Mouse (Mus musculus): ENCODE measurements at regions not wholly inside any gene's neighbourhood (a gene's known extent, or its start where the extent isn't known, plus 50 kb on each side); places are given as distances from the start of the nearest gene placed in this dataset.

DNA sequence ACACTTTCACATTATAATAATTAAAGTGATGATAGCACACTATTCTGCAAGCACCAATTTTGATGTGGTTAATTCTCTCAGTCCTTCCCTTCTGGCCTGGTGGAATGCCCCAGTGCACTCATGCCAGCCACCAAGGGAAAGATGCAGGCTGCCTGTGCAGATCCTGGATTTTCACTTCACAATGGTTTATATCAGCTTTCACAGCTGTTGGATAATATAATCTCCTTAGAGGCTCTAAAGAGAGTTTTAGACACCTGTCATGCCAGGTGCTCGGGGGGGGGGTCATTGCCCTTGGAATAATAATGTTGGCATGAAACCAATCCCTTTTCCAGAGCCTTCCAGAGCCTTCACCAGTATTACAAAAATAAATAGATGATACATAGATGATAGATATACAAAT is 377.1 kb downstream of the Zbbx start:
- H3K9ac ChIP-seq (ENCODE audit: low read depth, low read length) = no peak overlapping the region
- H3K27ac ChIP-seq (ENCODE audit: low read depth, low read length) = no peak overlapping the region
- no peaks in the 10 kb centered on the region for H3K4me1 ChIP-seq (ENCODE audit: control insufficient read depth, insufficient read depth, low read depth, low read length)
- H3K4me3 ChIP-seq (ENCODE audit: low read length) = no peak overlapping the region
- no peaks in the 10 kb centered on the region for H3K36me3 ChIP-seq (ENCODE audit: control insufficient read depth, insufficient read depth, low read length)
- no peaks in the 10 kb centered on the region for H3K9me3 ChIP-seq (ENCODE audit: control insufficient read depth, low read length)
- 58% methylated on average over 1 of the region's 1 CpGs for WGBS
- ATAC-seq = peak; percentile 73; the same call in 1 of the 2 replicates
- H3K4me2 ChIP-seq (ENCODE audit: low read length) = no peak overlapping the region
- no peaks in the 10 kb centered on the region for H3K27me3 ChIP-seq (replicated peaks; ENCODE audit: control insufficient read depth, insufficient read depth, low read length)

GRCm38 (mm10) chr3:74778337-74778736 is 386.5 kb downstream of the Zbbx start:
- WGBS = 85% methylated on average over 5 of the region's 5 CpGs
- Histone ChIP-seq H3K27me3 (replicated peaks; ENCODE audit: control insufficient read depth, insufficient read depth, low read length) (no peaks in the 10 kb centered on the region), H3K9ac (ENCODE audit: low read depth, low read length) (no peak overlapping the region), H3K4me2 (ENCODE audit: low read length) (no peak overlapping the region), H3K27ac (ENCODE audit: low read depth, low read length) (no peak overlapping the region), H3K9me3 (ENCODE audit: control insufficient read depth, low read length) (no peaks in the 10 kb centered on the region), H3K36me3 (ENCODE audit: control insufficient read depth, insufficient read depth, low read length) (no peaks in the 10 kb centered on the region), H3K4me3 (ENCODE audit: low read length) (no peak overlapping the region), H3K4me1 (ENCODE audit: control insufficient read depth, insufficient read depth, low read depth, low read length) (no peaks in the 10 kb centered on the region)
- no peak for ATAC-seq

DNA sequence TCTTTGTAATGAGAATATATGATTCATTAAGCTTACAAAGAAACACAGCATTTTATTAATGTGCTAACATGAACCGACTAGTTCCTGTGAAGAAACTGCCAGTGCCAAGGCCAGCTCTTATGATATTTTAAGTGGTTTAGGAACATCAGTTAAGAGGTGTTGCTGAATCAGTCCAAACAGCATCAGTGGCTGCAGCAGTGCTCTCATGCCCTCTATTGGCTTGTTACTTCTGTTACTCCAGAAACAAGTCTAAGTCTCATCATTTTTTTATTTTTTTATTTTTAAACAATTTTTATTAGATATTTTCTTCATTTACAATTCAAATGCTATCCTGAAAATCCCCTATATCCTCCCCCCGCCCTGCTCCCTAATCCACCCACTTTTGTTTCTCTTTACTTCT is 422.7 kb downstream of the Zbbx start:
- H3K9ac ChIP-seq (ENCODE audit: low read depth, low read length) = no peak overlapping the region
- WGBS = 87% methylated on average over 2 of the region's 2 CpGs
- H3K36me3 ChIP-seq (ENCODE audit: control insufficient read depth, insufficient read depth, low read length) = no peaks in the 10 kb centered on the region
- ATAC-seq = no peak
- H3K4me3 ChIP-seq (ENCODE audit: low read length) = no peak overlapping the region
- no peaks in the 10 kb centered on the region for H3K27me3 ChIP-seq (replicated peaks; ENCODE audit: control insufficient read depth, insufficient read depth, low read length)
- H3K4me2 ChIP-seq (ENCODE audit: low read length) = no peak overlapping the region
- no peaks in the 10 kb centered on the region for H3K9me3 ChIP-seq (ENCODE audit: control insufficient read depth, low read length)
- H3K27ac ChIP-seq (ENCODE audit: low read depth, low read length) = no peak overlapping the region
- H3K4me1 ChIP-seq (ENCODE audit: control insufficient read depth, insufficient read depth, low read depth, low read length) = no peaks in the 10 kb centered on the region

DNA sequence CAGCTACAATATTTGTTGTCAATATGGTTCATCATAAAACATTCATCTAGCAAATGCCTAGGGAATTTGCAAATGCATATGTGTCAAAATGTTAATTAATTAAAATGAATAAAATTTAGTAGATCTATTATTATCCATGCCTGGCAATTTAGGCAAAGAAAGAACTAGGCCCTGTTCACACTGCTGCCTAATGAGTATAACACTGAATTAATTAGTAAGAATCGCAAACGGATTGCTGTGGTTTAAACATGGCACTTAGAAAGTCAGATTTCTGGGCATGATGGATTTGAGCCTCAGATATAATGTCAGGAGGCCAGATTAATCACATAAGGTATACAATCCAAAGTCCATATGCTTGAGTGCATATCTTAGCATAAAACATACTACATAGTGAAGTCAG is 425.1 kb downstream of the Zbbx start:
- ATAC-seq = no peak
- Histone ChIP-seq H3K27me3 (replicated peaks; ENCODE audit: control insufficient read depth, insufficient read depth, low read length) (no peaks in the 10 kb centered on the region), H3K27ac (ENCODE audit: low read depth, low read length) (no peak overlapping the region), H3K9ac (ENCODE audit: low read depth, low read length) (no peak overlapping the region), H3K36me3 (ENCODE audit: control insufficient read depth, insufficient read depth, low read length) (no peaks in the 10 kb centered on the region), H3K4me1 (ENCODE audit: control insufficient read depth, insufficient read depth, low read depth, low read length) (no peaks in the 10 kb centered on the region), H3K9me3 (ENCODE audit: control insufficient read depth, low read length) (no peaks in the 10 kb centered on the region), H3K4me3 (ENCODE audit: low read length) (no peak overlapping the region), H3K4me2 (ENCODE audit: low read length) (no peak overlapping the region)
- 68% methylated on average over 2 of the region's 2 CpGs for WGBS

All from hindbrain, embryonic 16.5 days (tissue).